Mouse (Mus musculus) 3T3-L1 (cell line): ENCODE measurements around the gene Odc1.
"Not testable (repeated sequence)": the region's sequence is repeated elsewhere in the genome, so short reads cannot be mapped to it uniquely, and the experiment has no call there.

Experiments
- DNase-seq: peaks from one replicate; pipeline ENCODE4 v3.0.0-alpha.2; 2015; ENCODE audit warnings: low read depth, low spot score

The Odc1 gene

DNA sequence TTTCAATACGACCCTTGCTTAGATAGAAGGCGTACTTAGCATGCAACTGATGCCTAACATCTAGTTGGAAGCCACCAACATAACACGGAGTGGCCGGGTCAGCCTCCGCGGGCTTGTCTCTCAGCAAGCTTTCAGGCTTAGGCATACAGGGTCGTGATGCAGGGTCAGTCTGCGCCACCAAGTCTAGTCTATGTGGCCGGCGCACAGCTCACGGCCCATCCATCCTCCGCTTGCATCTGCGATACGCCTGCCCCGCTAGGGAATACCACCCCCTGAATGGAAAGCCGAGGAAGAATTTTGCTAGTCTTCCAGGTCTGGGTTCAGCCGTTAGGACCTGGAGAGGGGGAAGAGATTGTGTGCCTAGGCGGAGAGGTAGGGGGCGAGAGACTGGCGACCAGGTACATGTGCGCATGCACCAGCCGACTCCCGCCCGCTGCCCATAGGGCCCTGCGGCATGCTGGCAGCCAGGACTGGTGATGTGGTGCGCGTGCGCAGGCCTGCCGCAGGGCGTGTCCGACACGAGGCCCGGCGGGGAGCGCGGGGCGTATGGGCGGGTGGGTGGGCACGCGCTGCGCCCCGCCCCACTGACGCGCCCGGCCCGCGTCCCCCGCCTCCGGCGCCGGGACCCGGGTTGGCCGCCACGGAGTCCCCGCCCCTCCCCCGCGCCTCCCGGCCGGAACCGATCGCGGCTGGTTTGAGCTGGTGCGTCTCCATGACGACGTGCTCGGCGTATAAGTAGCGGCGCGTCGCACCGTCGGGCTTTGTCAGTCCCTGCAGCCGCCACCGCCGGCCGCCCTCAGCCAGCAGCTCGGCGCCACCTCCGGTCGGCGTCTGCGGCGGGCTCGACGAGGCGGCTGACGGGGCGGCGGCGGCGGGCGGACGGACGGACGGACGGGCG lies at the start of gene Odc1:
Odc1 (plus strand) TSS at position 586 of the 898 bp plus-strand sequence.
- peak; percentile 93 for DNase-seq

DNA sequence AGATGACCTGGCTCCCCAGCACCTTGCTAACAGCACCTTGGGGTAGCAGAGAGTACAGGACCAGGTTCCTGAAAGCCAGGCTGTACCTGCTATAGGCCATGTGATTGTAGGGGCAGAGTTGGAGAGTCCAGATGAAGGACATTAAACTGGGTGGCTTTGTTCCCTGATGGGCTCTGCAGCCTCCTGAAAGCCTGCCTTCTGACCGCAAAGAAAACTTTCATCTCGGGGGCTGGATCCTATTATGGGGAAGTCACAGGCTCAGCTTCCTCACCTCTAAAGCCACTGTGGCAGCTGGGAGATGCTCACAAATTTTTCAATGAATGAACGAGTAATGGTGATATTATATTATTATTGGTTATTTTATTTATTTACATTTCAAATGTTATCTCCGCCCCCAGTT lies 49.8 kb upstream of the Odc1 start:
- DNase-seq: no peak

DNA sequence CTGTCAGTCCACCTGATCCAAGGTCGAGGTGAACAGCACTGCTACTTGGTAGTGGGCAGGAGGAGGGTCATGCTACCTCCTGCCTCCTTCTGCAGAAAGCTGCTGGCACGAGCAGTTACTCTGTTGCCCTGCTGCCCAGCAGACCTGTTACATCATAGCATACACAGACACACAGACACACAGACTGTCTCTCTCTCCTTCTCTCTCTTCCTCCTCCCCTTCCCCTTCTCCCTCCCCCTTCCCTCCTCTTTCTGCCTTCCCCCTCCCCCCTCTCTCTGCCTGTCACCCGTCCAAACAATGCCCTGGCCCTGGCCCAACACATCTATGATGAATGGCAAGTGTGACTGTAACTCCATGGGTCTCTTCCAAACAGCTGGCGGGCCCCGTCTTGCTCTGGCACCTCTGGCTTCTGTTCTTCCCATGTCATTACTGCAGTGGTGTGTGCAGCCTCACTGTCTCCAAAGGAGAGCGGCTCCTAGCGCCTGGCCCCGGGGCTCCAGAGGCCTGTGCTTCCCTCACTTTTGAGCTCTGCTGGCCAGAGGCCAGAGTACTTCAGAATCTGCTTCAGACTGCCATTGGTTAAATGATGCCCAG lies 48.6 kb upstream of the Odc1 start:
- peak; percentile 64 for DNase-seq

DNA sequence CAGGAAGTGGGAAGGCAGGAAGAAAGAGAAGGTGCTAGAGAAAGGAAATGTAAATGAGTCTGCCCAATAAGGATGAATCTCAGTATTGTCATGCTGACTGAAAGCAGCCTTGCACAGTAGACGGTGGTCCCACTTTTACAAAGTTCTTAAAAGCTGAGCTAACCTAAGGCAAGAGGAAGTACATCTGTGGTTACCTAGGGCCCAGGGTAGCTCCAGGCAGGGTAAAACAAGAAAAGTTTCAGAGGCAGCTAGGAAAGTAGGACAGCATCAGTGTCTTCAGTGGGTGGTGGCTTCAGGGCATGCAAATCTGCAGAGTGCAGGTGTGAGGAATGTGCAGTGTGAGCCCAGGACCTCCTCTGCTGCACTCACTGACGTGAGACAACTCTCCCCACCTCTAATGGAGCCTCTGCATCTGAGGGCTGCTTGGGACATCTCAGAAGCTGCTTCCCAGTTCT lies 38.9 kb upstream of the Odc1 start:
- no peak for DNase-seq

DNA sequence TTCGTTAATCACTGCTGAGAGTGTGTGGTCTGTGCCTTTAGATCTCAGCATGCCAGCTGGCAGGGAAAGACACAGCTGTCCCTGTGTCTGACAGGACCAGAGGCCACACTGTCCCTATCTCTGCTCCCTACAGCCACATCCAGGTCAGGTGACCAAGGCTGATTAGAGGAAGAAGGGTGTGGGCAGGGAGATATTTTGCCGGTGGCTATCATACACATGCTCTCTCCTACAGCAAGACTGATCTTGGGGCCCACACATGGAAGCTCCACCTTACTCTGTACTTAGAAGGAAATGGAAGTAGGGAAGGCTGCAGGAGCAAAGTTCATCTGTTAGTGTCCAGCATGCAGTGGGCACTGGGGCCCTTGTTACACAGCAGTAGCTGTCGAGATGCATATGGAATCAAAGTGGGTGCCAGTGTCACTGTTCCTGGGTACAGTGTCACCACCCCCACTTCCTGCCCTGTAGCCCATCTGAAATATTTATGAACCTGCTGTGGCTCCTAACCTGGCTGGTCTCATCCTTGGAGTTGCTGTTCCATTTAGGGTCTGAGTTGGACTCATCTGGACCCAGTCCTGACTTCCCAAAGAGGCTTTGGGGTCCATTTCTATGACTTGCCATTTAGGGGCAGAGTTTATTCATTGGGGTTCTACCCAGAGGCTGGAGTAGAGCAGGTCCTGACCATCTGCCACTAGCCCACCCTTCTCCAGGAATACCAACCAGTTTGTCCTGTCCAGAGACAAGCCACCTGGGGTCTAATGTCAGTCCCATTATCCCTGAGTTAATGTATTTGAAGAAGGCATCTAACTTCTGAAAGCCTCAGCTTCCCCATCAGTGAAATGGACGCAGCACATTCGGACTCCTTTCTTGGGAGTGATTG lies 38.2 kb upstream of the Odc1 start:
- DNase-seq: no peak

DNA sequence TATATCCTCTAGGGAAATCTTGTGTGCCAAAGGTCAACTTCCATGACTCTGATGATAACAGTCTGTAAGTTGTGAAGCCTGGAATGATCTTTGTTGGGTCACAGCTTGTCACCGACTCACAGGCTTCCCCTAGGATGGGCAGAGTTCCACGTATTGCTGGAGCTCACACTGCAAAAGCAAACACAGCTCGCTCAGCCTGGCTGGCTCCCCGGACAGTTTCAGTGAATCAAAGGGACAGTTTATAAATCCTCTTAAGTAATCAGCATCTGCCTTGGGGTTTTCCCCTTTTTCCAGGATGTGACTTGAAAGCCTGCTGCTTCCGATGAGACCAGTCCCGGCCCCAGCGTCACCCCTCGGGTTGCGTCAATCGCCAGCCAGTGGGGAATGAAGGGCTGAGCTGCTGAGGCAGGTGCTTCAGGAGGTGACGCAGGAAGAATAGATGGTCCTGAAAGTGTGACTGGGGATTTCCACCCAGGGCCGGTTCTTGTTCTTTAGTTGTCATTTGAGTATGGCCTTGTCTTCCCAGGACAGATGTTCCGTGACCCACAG lies 37.5 kb upstream of the Odc1 start:
- DNase-seq: peak; percentile 47

DNA sequence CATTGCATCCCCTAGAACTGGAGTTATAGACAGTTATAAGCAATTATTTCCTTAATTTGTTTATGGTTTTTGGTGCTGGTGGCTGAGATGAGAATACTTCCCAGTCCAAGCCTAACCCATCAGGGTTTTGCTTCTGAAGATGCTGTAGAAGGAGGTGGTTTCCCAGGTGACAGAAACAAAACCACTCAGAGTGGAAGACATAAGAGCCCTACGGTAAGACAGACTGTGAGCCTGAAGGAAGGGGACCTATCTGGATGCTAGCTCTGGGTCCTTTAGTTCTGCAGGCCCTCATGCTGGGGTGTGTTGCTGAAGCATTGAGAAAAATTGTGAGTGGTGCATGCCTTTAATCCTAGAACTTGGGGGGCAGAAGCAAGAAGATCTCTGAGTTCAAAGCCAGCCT lies 35.3 kb upstream of the Odc1 start:
- DNase-seq: no peak

DNA sequence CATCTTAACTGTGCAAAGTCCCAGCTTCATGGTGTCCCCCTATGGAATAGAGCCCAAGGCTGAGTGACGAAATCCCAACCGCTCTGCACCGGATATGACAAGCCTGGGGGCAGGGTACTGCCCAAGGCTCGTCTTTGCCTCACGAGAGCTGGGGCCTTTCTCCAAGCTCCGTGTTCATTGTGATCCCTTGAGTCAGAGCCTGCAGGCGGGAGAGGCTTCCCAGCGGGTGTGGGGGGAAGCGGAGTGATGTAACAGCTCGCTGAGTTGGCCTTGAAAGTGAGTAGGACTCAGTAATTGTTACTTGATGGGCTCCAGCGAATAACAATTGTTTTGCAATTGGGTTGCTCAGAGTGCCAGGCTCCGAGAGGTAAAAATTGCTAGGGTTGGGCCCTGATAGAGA lies 34.4 kb upstream of the Odc1 start:
- DNase-seq: peak; percentile 96

DNA sequence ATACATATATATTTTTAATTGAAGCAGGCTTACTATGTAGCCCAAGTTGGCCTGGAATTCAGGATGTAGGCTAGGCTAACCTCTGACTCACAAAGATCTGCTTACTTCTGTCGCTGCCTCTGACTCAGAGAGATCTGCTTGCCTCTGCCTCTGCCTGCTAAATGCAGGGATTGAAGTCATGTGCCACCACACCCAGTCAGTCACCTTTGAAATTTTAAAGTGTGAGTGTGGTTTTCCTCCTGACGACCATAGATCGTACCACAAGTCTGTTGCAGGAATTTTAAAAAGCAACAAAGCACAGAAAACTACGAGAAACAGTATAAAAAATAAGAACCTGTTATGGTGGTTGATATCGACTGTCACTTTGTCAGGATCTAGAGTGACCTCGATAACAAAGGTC lies 33.6 kb upstream of the Odc1 start:
- peak; percentile 59 for DNase-seq

DNA sequence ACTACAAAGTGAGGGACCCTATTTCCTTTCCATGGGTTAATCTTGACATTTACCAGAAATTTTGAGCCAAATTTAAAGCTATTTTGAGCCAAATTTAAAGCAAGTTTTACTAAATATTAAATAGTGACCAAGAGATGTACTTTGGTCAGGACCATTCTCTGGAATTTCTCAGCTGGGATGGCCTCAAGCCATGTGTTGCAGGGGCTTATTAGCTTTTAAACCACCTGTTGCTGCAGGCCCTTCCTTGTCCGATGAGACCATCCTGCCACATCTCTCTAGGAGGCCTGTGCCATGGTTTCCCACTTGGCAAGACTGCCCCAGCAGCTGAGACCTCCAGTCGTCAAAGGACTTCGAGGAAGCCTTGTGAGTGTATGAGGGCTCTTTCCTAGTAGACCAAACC lies 15.4 kb upstream of the Odc1 start:
- no peak for DNase-seq

DNA sequence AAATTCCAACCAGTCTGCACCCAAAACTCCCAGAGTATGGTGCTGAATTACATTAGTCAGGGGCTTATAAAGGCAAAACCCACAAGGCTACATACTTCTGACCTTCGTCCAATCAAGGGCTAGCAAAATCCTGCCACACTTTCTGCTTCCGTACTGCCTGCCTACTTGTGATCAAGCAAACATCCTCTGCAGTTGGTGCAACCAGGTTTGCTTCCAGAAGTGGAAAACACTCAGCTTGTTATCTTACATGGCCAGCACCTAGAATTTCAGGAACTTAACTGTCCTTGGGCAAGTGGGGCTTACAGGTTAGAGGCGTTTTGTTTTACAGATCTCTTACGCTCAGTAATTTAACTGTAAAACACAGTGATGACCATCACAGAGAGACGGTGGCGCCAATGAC lies 14.9 kb upstream of the Odc1 start:
- DNase-seq: no peak

DNA sequence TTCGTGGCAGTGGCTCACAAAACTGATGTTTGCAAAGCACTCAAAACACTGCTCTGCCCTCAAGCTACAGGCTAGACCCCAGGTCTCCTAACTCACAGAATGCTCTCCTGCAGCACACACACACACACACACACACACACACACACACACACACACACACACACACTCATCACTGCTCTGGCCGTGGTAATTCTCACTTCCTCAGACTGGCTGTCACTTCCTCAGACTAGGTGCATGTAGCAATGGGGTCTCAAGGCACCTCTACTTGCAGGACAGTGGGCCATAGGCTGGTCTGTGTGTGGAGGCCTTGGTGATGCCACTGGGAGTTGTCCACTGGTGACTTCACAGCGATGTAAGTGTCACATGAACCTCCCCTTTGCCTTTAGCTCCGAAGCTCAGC lies 13.8 kb upstream of the Odc1 start:
- no peak for DNase-seq

DNA sequence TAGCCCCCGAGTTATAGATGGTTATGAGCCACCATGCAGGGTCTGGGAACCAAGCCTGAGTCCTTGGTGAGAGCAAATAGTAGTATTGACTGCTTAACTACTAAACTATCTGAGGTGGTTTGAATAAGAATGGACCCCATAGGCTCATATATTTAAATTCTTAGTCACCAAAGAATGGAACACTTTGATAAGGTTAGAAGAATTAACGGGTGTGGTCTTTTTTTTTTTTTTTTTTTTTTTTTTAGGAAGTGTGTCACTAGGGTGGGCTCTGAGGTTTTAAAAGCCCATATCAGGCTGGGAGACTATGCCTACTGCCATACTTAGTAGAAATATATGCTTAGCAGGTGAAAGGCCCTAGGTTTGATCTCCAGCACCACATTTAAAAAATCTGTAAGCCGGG lies 8.4 kb upstream of the Odc1 start:
- DNase-seq: no peak

DNA sequence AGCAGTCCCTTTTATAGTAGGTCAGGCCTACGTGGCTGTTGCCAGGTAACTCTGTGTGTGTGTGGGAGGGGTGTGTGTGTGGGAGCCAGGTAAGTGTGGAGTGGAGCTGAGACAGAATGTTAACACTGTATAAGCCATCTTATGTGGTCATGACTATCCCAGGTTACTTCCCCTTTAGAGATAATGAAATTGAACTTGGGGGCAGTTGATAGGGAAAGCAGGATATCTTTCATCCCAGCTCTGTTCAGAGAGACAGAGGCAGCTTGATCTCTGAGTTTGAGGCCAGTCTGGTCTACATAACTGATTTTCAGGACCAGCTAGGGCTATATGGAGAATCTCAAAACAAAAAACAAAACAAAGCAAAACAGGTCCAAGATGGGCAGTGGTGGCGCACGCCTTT lies 7.4 kb upstream of the Odc1 start:
- no peak for DNase-seq

DNA sequence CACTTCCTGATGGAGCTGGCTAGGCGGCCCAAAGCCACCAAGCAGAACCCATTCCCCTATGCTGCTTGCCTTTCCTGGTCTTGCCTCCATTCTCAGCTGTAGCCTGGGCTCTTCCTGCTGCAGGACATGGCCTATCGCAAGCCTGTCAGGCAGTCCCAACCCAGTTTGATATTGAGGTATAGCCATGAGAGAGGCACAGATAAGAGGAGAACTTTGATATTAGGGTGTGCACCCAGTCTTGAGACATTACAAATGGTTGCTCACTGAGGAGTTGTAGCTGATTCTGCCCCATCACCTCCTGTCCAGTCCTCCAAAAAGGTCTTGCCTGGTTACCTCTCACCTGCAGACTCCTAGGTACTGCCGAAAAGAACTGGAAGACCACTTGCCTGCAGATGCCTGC lies 6.5 kb upstream of the Odc1 start:
- no peak for DNase-seq

DNA sequence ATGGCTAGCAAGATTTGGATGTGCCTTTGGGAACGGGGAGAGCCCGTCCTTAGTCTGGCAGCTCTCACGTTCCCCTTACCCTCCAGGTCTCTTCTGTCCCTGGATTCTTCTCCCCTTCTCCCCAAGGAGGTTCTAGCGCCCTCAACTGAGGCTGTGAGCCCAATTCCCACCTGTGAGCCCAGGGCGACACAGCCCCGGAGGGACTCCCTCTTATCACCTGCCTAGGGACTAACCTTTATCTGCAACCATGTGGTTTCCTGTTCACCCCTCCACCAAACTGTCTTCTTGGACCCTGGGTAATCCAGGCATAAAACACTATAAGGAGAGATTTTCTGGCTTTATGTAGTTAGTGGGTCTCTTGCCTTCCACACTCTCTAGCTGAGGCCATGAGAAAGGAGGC lies 5.6 kb upstream of the Odc1 start:
- no peak for DNase-seq

DNA sequence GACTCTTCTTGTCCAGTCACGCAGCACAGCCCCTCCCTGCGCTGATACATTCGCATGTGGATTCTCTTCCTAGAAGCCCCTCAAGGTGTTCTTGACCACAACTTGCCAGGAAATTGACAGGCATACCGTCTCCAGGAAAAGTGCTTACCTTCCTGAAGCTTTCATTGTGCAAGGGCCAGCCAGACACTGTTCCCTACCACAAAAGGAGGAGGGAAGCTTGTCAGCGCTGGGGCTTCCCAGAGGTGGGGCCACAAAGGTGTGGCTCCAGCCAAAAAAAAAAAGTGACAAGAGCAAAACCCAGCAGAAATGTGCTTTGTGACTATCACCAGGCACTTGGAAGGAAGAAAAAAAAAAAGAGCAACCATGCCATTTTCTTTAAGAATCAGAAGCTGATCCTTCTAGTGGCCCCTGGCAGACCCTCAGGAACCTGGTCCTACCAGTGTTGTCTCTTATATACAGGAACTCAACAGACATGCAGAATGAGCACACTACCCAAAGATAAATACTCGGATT lies 4.5 kb upstream of the Odc1 start:
- DNase-seq: no peak

DNA sequence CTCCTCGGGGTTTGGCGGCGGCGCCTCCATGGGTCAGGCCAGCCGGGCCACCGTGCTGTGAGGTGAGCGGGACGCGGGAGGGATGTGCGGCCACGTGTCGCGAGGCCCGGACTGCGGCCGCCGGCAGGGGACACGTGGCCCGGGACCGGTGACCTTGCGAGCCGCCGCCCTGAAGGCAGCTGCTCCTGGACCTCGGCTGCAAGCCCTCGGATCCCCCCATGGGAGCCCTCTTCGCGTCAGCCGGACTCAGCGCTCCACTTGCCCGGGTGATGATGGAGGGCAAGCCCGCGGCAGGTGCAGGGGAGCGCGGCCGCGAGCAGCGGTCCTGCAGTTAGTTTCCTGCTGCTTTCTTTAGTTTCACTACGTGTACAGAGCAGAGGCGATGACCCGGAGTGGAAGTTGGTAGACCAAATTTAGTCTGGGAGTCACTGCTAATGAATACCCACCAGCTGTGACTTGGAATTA lies 545 bp downstream of the Odc1 start:
- peak; percentile 44 for DNase-seq

DNA sequence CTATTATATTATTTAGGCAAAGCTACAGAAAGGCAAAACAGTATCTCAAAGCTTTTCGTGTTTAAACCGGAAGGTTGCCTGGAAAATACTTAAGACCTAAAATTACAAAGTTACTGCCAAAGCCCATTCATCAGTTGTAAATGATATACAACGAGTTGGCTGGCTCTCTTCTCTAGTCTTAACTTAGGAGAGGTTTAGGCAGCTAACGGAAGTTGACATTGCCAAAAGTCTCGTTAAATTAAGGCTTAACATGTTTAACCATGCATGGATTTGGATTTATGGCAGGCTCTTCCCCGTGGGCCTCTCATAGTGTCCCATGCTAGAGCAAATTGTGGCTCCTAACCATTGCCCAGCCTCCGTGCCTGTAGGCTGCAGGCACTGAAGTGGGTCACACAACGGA lies 1.3 kb downstream of the Odc1 start:
- peak; percentile 34 for DNase-seq

DNA sequence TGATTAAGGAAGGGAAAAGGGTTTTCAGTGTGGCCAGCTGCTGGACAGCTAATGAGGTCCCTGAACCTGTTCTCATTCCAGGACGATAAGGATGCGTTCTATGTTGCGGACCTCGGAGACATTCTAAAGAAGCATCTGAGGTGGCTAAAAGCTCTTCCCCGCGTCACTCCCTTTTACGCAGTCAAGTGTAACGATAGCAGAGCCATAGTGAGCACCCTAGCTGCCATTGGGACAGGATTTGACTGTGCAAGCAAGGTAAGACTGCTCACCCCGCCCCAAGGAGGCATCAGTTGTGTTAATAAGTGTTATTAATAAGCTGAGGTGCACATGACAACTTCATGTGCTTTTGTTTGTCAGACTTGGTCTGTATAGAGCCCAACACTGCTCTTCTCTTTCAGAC lies 3.0 kb downstream of the Odc1 start:
- DNase-seq: not testable (repeated sequence)

DNA sequence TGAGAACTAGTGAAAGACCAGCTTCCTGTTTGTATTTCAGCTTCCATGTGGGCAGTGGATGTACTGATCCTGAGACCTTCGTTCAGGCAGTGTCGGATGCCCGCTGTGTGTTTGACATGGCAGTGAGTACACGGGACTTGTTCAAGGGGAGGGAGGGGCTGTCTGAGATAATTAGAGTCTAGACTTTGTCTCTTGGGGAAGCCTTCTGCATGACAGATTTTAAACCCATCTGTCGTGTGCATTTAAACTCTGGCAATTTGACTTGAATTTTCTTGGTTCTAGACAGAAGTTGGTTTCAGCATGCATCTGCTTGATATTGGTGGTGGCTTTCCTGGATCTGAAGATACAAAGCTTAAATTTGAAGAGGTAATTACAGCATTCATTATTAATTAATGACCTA lies 3.9 kb downstream of the Odc1 start:
- DNase-seq: no peak

DNA sequence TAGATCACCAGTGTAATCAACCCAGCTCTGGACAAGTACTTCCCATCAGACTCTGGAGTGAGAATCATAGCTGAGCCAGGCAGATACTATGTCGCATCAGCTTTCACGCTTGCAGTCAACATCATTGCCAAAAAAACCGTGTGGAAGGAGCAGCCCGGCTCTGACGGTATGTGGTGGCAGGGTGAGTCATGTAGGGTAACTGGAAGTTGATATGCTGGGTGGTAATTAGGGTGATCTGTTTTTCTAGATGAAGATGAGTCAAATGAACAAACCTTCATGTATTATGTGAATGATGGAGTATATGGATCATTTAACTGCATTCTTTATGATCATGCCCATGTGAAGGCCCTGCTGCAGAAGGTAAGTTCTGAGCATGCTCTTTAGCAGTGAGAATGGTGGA lies 4.8 kb downstream of the Odc1 start:
- peak; percentile 51 for DNase-seq
